Mouse (Mus musculus): ENCODE data around the gene Rhpn2. TPM values are rescaled to one million over a fixed set of nuclear protein-coding genes. Genes with fewer than 3 reads are reported as not detected.

Gene Rhpn2
- polyA plus RNA-seq, 1 experiment from 2014 or later = 24.1 TPM

- Histone ChIP-seq H3K4me3 (ENCODE audit: low read depth, low read length) (no peak overlapping the region), H3K4me2 (replicated peaks; ENCODE audit: low read depth, low read length) (no peak overlapping the region), H3K9ac (replicated peaks; ENCODE audit: low read depth, low read length) (no peak overlapping the region), H3K4me1 (ENCODE audit: control insufficient read depth, insufficient read depth, low read length) (no peaks in the 10 kb centered on the region), H3K27ac (ENCODE audit: low read length) (peak overlapping the region; percentile 61; the same call in 1 of the 2 replicates), H3K27me3 (ENCODE audit: control insufficient read depth, insufficient read depth, low read length) (no peaks in the 10 kb centered on the region), H3K36me3 (ENCODE audit: control insufficient read depth, insufficient read depth, low read length) (no peaks in the 10 kb centered on the region), H3K9me3 (ENCODE audit: control insufficient read depth, low read depth, low read length) (no peaks in the 10 kb centered on the region)
- no peak for ATAC-seq (ENCODE audit: insufficient number of reproducible peaks, insufficient read depth, low FRiP score, low read depth)
- 76% methylated on average over 8 of the region's 8 CpGs for WGBS
These were observed 16.1 kb downstream of the Rhpn2 start for GRCm38 (mm10) chr7:35349886-35350684.

GRCm38 (mm10) chr7:35351155-35351554 lies 17.2 kb downstream of the Rhpn2 start:
- H3K36me3 ChIP-seq (ENCODE audit: control insufficient read depth, insufficient read depth, low read length) = no peaks in the 10 kb centered on the region
- H3K9ac ChIP-seq (replicated peaks; ENCODE audit: low read depth, low read length) = no peak overlapping the region
- no peaks in the 10 kb centered on the region for H3K27me3 ChIP-seq (ENCODE audit: control insufficient read depth, insufficient read depth, low read length)
- WGBS = 85% methylated on average over 3 of the region's 3 CpGs
- H3K27ac ChIP-seq (ENCODE audit: low read length) = no peak overlapping the region
- ATAC-seq (ENCODE audit: insufficient number of reproducible peaks, insufficient read depth, low FRiP score, low read depth) = no peak
- no peaks in the 10 kb centered on the region for H3K4me1 ChIP-seq (ENCODE audit: control insufficient read depth, insufficient read depth, low read length)
- H3K4me3 ChIP-seq (ENCODE audit: low read depth, low read length) = no peak overlapping the region
- H3K9me3 ChIP-seq (ENCODE audit: control insufficient read depth, low read depth, low read length) = no peaks in the 10 kb centered on the region
- no peak overlapping the region for H3K4me2 ChIP-seq (replicated peaks; ENCODE audit: low read depth, low read length)

GRCm38 (mm10) chr7:35353306-35353705 lies 19.3 kb downstream of the Rhpn2 start:
- Histone ChIP-seq H3K4me1 (ENCODE audit: control insufficient read depth, insufficient read depth, low read length) (no peaks in the 10 kb centered on the region), H3K36me3 (ENCODE audit: control insufficient read depth, insufficient read depth, low read length) (no peaks in the 10 kb centered on the region), H3K27me3 (ENCODE audit: control insufficient read depth, insufficient read depth, low read length) (no peaks in the 10 kb centered on the region), H3K27ac (ENCODE audit: low read length) (no peak overlapping the region), H3K9ac (replicated peaks; ENCODE audit: low read depth, low read length) (no peak overlapping the region), H3K4me2 (replicated peaks; ENCODE audit: low read depth, low read length) (no peak overlapping the region), H3K4me3 (ENCODE audit: low read depth, low read length) (no peak overlapping the region), H3K9me3 (ENCODE audit: control insufficient read depth, low read depth, low read length) (no peaks in the 10 kb centered on the region)
- WGBS = 92% methylated on average over 15 of the region's 15 CpGs
- ATAC-seq (ENCODE audit: insufficient number of reproducible peaks, insufficient read depth, low FRiP score, low read depth) = no peak

- whole genome bisulfite sequencing = 40% methylated on average over 5 of the region's 5 CpGs
- ATAC-seq (ENCODE audit: insufficient number of reproducible peaks, insufficient read depth, low FRiP score, low read depth) = no peak
These were observed 21.4 kb downstream of the Rhpn2 start for GRCm38 (mm10) chr7:35355303-35355872.

GRCm38 (mm10) chr7:35357621-35358020 lies 23.7 kb downstream of the Rhpn2 start:
- Histone ChIP-seq H3K4me3 (ENCODE audit: low read depth, low read length) (no peak overlapping the region), H3K27ac (ENCODE audit: low read length) (no peak overlapping the region), H3K4me2 (replicated peaks; ENCODE audit: low read depth, low read length) (no peak overlapping the region), H3K36me3 (ENCODE audit: control insufficient read depth, insufficient read depth, low read length) (no peaks in the 10 kb centered on the region), H3K27me3 (ENCODE audit: control insufficient read depth, insufficient read depth, low read length) (no peaks in the 10 kb centered on the region), H3K9ac (replicated peaks; ENCODE audit: low read depth, low read length) (no peak overlapping the region), H3K4me1 (ENCODE audit: control insufficient read depth, insufficient read depth, low read length) (no peaks in the 10 kb centered on the region), H3K9me3 (ENCODE audit: control insufficient read depth, low read depth, low read length) (no peaks in the 10 kb centered on the region)
- no peak for ATAC-seq (ENCODE audit: insufficient number of reproducible peaks, insufficient read depth, low FRiP score, low read depth)
- 87% methylated on average over 12 of the region's 12 CpGs for WGBS

More at GRCm38 (mm10) chr7:35355303-35355872, 21.4 kb downstream of the Rhpn2 start:
- Histone ChIP-seq H3K4me1 (ENCODE audit: control insufficient read depth, insufficient read depth, low read length) (no peaks in the 10 kb centered on the region), H3K4me2 (replicated peaks; ENCODE audit: low read depth, low read length) (no peak overlapping the region), H3K27me3 (ENCODE audit: control insufficient read depth, insufficient read depth, low read length) (no peaks in the 10 kb centered on the region), H3K27ac (ENCODE audit: low read length) (no peak overlapping the region), H3K4me3 (ENCODE audit: low read depth, low read length) (no peak overlapping the region), H3K9ac (replicated peaks; ENCODE audit: low read depth, low read length) (no peak overlapping the region), H3K9me3 (ENCODE audit: control insufficient read depth, low read depth, low read length) (no peaks in the 10 kb centered on the region), H3K36me3 (ENCODE audit: control insufficient read depth, insufficient read depth, low read length) (no peaks in the 10 kb centered on the region)

- H3K4me1 ChIP-seq (ENCODE audit: control insufficient read depth, insufficient read depth, low read length) = no peaks in the 10 kb centered on the region
- H3K9ac ChIP-seq (replicated peaks; ENCODE audit: low read depth, low read length) = no peak overlapping the region
- no peaks in the 10 kb centered on the region for H3K36me3 ChIP-seq (ENCODE audit: control insufficient read depth, insufficient read depth, low read length)
- WGBS = 45% methylated on average over 5 of the region's 5 CpGs
- H3K9me3 ChIP-seq (ENCODE audit: control insufficient read depth, low read depth, low read length) = no peaks in the 10 kb centered on the region
- H3K4me2 ChIP-seq (replicated peaks; ENCODE audit: low read depth, low read length) = no peak overlapping the region
- H3K27me3 ChIP-seq (ENCODE audit: control insufficient read depth, insufficient read depth, low read length) = no peaks in the 10 kb centered on the region
- no peak overlapping the region for H3K4me3 ChIP-seq (ENCODE audit: low read depth, low read length)
- H3K27ac ChIP-seq (ENCODE audit: low read length) = no peak overlapping the region
- ATAC-seq (ENCODE audit: insufficient number of reproducible peaks, insufficient read depth, low FRiP score, low read depth) = no peak
These were observed 28.3 kb downstream of the Rhpn2 start for GRCm38 (mm10) chr7:35362253-35362652.

- no peaks in the 10 kb centered on the region for H3K9me3 ChIP-seq (ENCODE audit: control insufficient read depth, low read depth, low read length)
- no peak overlapping the region for H3K9ac ChIP-seq (replicated peaks; ENCODE audit: low read depth, low read length)
- no peaks in the 10 kb centered on the region for H3K4me1 ChIP-seq (ENCODE audit: control insufficient read depth, insufficient read depth, low read length)
- ATAC-seq (ENCODE audit: insufficient number of reproducible peaks, insufficient read depth, low FRiP score, low read depth) = peak; percentile 33; the same call in 1 of the 2 replicates
- no peak overlapping the region for H3K4me2 ChIP-seq (replicated peaks; ENCODE audit: low read depth, low read length)
- H3K27me3 ChIP-seq (ENCODE audit: control insufficient read depth, insufficient read depth, low read length) = no peaks in the 10 kb centered on the region
- H3K36me3 ChIP-seq (ENCODE audit: control insufficient read depth, insufficient read depth, low read length) = no peaks in the 10 kb centered on the region
- H3K4me3 ChIP-seq (ENCODE audit: low read depth, low read length) = no peak overlapping the region
- 52% methylated on average over 5 of the region's 5 CpGs for WGBS
- H3K27ac ChIP-seq (ENCODE audit: low read length) = no peak overlapping the region
These were observed 28.9 kb downstream of the Rhpn2 start for GRCm38 (mm10) chr7:35362868-35363267.

DNA sequence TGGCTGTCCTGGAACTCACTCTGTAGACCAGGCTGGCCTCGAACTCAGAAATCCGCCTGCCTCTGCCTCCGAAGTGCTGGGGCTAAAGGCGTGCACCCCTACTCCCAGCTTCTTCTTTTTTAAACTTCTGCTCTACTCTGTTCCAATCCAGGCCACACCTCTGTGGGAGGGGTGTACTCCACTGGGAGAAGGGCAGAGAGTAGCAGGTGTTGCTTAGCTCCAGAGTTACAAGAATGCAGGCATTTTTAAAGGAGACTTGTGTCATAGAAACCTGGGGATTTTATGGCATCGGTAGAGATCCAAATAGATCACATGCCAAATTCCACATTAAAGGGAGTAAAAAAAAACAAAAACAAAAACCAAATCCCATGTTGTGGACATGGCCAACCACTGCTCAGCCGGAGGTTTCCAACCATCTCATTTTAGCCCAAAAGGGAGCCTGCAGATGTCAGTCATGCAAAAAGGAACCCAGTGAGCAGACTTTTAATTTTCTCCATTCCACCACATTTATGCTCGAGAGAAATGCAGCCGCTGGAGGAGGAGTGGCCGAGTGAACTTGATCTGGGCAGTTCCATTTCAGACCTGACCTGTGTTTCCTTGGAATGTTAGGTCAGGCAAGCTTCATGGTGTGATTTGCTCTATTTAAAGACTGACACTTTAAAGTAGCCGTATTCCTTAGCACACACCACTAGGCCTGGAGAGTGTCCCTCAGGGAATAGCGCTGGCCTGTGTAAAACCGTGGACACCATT lies 31.4 kb downstream of the Rhpn2 start:
- Histone ChIP-seq H3K9me3 (ENCODE audit: control insufficient read depth, low read depth, low read length) (no peaks in the 10 kb centered on the region), H3K4me2 (replicated peaks; ENCODE audit: low read depth, low read length) (no peak overlapping the region), H3K27me3 (ENCODE audit: control insufficient read depth, insufficient read depth, low read length) (no peaks in the 10 kb centered on the region), H3K4me1 (ENCODE audit: control insufficient read depth, insufficient read depth, low read length) (no peaks in the 10 kb centered on the region), H3K36me3 (ENCODE audit: control insufficient read depth, insufficient read depth, low read length) (no peaks in the 10 kb centered on the region), H3K4me3 (ENCODE audit: low read depth, low read length) (no peak overlapping the region), H3K27ac (ENCODE audit: low read length) (no peak overlapping the region), H3K9ac (replicated peaks; ENCODE audit: low read depth, low read length) (no peak overlapping the region)
- ATAC-seq (ENCODE audit: insufficient number of reproducible peaks, insufficient read depth, low FRiP score, low read depth) = no peak
- WGBS = 71% methylated on average over 12 of the region's 12 CpGs
